Mouse (Mus musculus) brain, embryonic 14.5 days (tissue): ENCODE data around the gene Phxr2.

Experiments used
- CTCF ChIP-seq: fragments of 200-500 bp; IDR thresholded peaks from 2 replicates; pipeline ENCODE4 v1.5.1; 2012; ENCODE audit warnings: inconsistent platforms, mild to moderate bottlenecking, moderate library complexity, borderline replicate concordance; ENCODE audit not compliant: insufficient read depth, insufficient read length; ENCODE audit errors: extremely low read depth
- POLR2A ChIP-seq: fragments of 200-500 bp; IDR thresholded peaks from 2 replicates; pipeline ENCODE4 v1.6.1; 2012; ENCODE audit warnings: mild to moderate bottlenecking, inconsistent platforms, borderline replicate concordance; ENCODE audit not compliant: poor library complexity, insufficient read depth, insufficient read length, severe bottlenecking; ENCODE audit errors: extremely low read depth

DNA sequence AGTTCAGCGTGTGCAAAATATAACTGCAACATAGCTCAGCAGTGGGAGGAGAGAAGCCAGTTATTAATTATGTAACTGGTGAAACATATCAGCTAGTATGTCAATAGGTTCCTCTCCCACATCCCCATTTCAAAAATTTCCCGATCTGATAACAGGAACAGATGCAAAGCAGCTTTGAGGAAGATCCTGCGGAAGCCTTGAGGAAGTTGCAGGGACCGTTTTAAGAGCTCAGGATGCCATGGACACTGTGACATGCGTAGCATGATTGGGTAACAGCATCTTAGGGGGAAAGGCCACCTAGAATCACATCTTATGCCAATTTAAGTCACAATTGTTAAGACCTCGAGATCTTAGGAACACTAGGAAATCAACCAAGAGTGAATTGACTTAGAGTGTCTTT lies 36.2 kb downstream of the Phxr2 start:
- TF ChIP-seq CTCF, result no peak
- no peak for TF ChIP-seq POLR2A
